Mouse (Mus musculus): Measurements from ENCODE around the gene Adi1.

DNA sequence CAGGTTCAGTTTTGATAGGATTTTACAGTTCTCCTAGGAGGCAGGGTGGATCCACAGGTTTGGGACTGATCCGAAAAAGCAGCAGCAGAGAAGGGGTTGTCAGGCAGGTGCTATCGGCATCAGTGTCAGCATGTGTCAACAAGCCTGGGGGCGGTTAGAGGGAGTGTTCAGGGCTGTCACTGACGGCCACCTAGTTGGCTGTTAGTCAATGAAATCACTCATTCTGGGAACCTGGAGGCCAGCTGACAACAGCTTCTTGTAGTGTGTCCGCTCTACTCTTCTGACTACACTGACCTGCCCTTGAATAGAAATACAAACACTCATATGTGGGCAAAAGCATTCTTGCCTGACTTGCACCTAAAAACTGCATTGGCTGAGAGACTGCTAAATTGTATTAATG lies 24.1 kb downstream of the Adi1 start:
- no peak for TF ChIP-seq POLR2A (IDR thresholded peaks at IDR 0.05; ENCODE audit: borderline replicate concordance, extremely low read depth, insufficient read depth, insufficient read length, poor library complexity, severe bottlenecking)
- TF ChIP-seq CTCF (IDR thresholded peaks at IDR 0.05; ENCODE audit: borderline replicate concordance, extremely low read depth, insufficient read depth, insufficient read length) = no peak
